21 mouse cellular contexts compared by ENCODE assay signal in the genomic region with DNA sequence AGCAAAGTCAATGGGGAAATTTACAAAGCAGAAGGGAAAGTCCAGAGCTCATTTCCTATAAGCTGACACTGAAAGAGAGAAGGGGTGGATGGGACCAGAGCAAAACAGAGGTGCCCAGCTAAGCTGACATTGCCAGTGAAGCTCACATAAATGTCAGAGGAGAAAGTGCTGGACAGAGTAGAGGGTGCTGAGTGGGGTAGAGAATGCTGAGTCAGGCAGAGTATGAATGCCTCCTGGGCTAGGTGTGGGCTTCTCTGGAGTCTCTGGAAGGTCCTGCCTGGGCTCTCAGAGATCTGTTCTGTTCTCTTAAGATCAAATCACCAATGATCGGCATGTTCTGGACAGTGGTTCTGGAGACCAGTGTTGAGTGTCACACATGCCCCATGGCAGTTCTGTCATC. TPM values are rescaled to one million over a fixed set of nuclear protein-coding genes. Genes with fewer than 3 reads are reported as not detected.
"Had no signal": no experiment of that assay in that cellular context is flagged by ENCODE, and none has a peak within 500 bp of the region (broad histone marks: within the 10 kb centered on the region; RNA-seq: fewer than 3 reads in every experiment).

No protein-coding gene starts in this region.

- H3K27ac ChIP-seq: layer of hippocampus, adult 2 months; limb, embryonic 13.5 days; liver, embryonic 13.5 days; midbrain, embryonic 12.5 days had no signal

- H3K4me1 ChIP-seq: limb, embryonic 13.5 days; midbrain, embryonic 12.5 days had no signal

- DNase-seq: kidney, adult 18-20 months; kidney, postnatal 10 days; kidney, postnatal 4 days; left cerebral cortex, postnatal 4 days; liver, embryonic 13.5 days; lung, embryonic 14.5 days; lung, postnatal 10 days; lung, postnatal 4 days; right cerebral cortex, postnatal 14 days; thymus, adult 18-20 months; thymus, postnatal 14 days had no signal

- H3K9me3 ChIP-seq: limb, embryonic 13.5 days; liver, embryonic 13.5 days; midbrain, embryonic 12.5 days had no signal

- H3K36me3 ChIP-seq: limb, embryonic 13.5 days; liver, embryonic 13.5 days; midbrain, embryonic 12.5 days had no signal

- H3K4me3 ChIP-seq: layer of hippocampus, adult 2 months; limb, embryonic 13.5 days; liver, embryonic 13.5 days; midbrain, embryonic 12.5 days had no signal

- H3K4me2 ChIP-seq: limb, embryonic 13.5 days; liver, embryonic 13.5 days; lung, embryonic 14.5 days; midbrain, embryonic 12.5 days had no signal

- H3K27me3 ChIP-seq: limb, embryonic 13.5 days; liver, embryonic 13.5 days; midbrain, embryonic 12.5 days had no signal

- H3K9ac ChIP-seq: limb, embryonic 13.5 days; liver, embryonic 13.5 days; lung, embryonic 14.5 days; midbrain, embryonic 12.5 days had no signal

RNA-seq across cellular contexts. Expression of gene Rnase2b, which starts 3.4 kb away (rescaled TPM):
- total RNA-seq: layer of hippocampus, postnatal 10 days; left cerebral cortex, postnatal 10 days; left cerebral cortex, postnatal 4 days; megakaryocyte-erythroid progenitor cell, adult 5-6 weeks; midbrain, postnatal 0 days had no signal
- polyA plus RNA-seq: kidney, embryonic 14.5 days; limb, embryonic 13.5 days; liver, embryonic 13.5 days; lung, embryonic 14.5 days; midbrain, embryonic 12.5 days; midbrain, postnatal 0 days; neural tube, embryonic 14.5 days; stomach, embryonic 14.5 days had no signal

RNA-seq across cellular contexts. Expression of gene Rnase1, which starts 18.9 kb away (rescaled TPM):
- total RNA-seq: left cerebral cortex, postnatal 10 days; megakaryocyte-erythroid progenitor cell, adult 5-6 weeks had no signal
- polyA plus RNA-seq: liver, embryonic 13.5 days; midbrain, embryonic 12.5 days had no signal

RNA-seq across cellular contexts. Expression of gene Ang2, which starts 33.5 kb away (rescaled TPM):
- total RNA-seq: layer of hippocampus, adult 2 months; layer of hippocampus, postnatal 10 days; left cerebral cortex, postnatal 10 days; left cerebral cortex, postnatal 4 days; megakaryocyte-erythroid progenitor cell, adult 5-6 weeks; midbrain, postnatal 0 days had no signal
- polyA plus RNA-seq: kidney, embryonic 14.5 days; limb, embryonic 13.5 days; liver, embryonic 13.5 days; lung, embryonic 14.5 days; midbrain, embryonic 12.5 days; midbrain, postnatal 0 days; neural tube, embryonic 14.5 days; stomach, embryonic 14.5 days had no signal

RNA-seq across cellular contexts. Expression of gene Ear14, which starts 37.8 kb away (rescaled TPM):
- total RNA-seq: layer of hippocampus, adult 2 months; layer of hippocampus, postnatal 10 days; left cerebral cortex, postnatal 10 days; left cerebral cortex, postnatal 4 days; megakaryocyte-erythroid progenitor cell, adult 5-6 weeks; midbrain, postnatal 0 days had no signal
- polyA plus RNA-seq: kidney, embryonic 14.5 days; limb, embryonic 13.5 days; liver, embryonic 13.5 days; lung, embryonic 14.5 days; midbrain, embryonic 12.5 days; midbrain, postnatal 0 days; neural tube, embryonic 14.5 days; stomach, embryonic 14.5 days had no signal

RNA-seq across cellular contexts. Expression of gene Rnase6, which starts 41.7 kb away (rescaled TPM):
- total RNA-seq: layer of hippocampus, adult 2 months; left cerebral cortex, postnatal 10 days had no signal
- polyA plus RNA-seq: neural tube, embryonic 14.5 days had no signal
